Mouse (Mus musculus): ENCODE measurements around the gene Lrig2.

The Lrig2 gene

DNA sequence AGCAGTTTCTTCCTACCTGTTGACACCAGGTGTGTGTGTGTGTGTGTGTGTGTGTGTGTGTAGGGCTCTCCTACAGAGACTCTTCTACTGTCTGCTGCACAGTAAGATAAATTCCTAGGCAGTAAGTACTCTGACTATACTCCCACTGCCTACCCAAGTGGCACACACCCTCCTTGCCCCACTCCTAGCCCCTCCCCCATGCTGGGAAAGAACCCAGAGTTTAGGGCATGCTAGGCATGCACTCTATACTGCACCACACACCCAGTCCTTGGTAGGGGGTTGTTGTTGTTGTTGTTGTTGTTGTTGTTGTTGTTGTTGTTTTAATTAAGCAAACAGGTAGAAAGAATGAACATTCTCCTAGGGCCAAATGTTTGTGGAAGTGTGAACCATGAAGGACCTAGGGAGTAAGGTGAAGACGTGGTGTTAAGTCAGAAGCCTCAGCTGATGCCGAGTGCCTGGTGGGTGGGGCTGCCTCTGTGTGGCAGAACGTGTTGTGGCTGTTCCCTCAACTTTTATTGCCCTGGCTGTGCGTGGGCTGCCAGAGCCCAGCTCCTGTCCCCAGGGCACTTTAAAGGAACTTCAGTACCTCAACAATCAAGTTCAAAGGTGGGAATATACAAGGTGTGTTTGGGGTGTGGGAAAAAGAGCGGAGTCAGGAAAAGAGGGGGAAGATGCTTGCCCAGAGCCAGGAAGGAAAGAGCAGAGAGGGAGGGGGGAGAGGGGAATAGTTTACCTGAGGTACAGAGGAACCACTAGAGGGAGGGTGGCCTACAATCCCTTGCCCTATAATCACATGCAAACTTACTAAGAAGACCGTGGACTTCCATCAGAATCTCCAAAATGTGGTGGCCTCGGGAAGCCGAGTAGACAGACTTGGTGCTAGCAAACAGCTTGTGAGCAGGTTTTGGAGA is 152.2 kb downstream of the Lrig2 start:
- no peak for DNase-seq

DNA sequence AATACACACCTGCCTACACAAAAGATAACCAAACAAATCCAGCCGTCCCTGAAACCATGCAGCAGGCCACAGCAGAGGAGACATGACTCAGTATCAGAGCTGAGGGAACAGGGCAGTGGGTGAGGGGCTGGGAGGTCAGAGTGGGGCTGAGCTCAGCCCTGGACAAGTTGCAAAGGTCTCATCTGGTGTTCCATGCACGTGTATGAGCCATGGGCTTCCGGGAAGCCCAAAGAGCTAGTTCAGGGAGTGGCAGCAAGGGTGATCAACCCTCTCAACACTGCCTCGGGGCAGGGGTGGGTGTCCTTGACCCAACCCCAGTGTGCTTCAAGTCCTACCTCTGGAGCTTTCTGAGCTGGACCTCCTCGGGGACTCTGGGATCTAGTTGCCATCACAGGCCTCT is 153.0 kb downstream of the Lrig2 start:
- DNase-seq: no peak

DNA sequence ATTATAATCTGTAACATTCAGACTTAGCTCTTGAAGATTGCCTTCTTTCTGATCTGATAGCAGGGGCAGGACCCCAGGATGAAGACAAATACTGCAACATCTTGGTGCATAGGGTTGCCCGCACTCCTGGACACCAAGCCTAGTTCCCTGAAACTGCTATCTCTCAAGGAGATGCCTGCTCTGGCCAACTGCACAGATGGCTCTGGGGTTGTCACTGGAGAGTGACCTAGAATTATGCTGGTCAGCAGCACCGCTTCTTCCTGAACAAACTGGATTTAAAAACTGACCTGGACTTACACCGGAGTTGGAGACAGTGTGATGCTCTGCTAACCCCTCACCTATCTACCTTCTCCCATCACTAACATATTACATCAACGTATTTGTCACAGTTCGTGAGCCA is 155.6 kb downstream of the Lrig2 start:
- DNase-seq: no peak

DNA sequence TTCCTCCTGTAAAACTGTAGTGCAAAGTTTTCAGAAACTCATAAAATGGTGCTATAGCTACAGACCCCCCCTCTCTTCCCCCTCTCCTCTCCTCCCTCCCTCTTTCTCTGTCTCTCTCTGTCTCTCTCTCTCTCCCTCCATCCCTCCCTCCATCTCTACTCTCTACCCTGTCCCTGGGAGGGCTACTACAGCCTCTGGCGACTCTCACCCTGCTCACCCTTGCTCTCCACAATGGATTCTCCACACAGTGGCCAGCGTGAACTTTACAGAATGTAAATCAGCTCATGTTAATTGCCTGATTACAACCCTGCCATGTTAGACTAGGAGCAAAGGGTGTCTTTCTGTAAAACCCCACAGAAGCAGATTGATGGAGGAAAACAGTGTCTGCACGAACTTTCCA is 157.8 kb downstream of the Lrig2 start:
- no peak for DNase-seq

DNA sequence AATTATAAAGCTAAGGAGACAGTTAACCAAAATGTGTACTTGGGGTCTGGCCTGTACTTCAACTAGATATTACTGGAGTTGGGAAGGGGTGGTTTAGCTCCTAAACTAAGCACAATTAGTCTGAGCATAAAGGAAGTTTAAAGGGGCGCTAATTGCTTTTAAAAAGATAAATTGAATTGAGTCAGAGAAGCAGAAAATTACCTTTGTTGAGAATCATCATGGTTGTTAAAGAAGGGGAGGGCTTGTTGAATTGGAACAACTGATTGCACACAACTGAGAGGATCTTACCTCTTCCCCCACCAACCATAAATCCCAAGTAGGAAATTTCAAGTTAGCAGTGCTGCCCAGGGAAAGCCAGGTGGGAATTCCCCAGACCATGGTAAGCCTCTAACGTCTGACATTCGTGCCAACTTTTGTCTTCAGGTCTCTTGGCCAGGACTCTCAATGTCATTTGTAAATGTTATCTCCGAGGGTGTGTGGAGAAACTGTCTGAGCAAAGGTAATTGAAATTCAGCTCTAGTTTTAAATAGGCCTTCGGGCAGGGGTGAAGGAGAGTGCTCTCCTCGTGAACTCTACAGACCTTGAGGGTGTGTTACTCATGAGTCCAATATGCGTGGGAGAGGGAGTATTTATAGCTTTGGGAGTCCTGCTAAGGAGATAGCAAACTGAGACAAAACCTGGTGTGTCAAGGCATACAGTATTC is 159.2 kb downstream of the Lrig2 start:
- DNase-seq: no peak

DNA sequence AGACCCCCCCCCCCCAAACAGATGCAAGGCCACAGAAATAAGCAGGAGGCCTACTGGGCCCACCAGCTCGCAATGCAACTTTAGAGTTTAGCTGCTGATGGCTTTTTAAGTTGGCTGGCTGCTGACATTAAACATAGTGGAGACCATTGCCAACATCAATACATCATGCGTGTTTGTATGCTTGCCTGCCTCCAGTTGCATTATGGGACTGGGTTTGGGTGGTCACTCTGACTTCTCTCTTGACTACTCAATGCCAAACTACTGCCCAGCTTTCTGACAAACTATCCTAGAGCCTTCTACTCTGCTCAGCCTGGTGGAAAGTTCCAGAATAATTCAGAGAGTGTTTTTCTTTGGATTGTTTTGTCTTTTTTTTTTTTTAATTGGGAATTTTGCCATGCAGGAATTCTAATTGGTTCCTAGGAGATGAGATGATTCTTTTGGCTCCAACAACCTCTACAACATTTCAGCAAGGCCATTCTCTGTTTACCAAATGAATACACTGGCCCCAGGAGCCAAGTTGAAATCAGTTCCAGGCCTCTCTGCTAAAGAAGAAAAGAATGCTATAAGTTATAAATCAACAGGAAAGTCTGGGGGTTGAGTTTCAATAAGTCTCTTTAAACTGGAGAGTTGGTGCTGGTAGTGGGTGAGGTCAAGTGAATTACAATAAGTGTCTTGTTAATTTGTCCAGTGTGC is 161.3 kb downstream of the Lrig2 start:
- no peak for DNase-seq

DNA sequence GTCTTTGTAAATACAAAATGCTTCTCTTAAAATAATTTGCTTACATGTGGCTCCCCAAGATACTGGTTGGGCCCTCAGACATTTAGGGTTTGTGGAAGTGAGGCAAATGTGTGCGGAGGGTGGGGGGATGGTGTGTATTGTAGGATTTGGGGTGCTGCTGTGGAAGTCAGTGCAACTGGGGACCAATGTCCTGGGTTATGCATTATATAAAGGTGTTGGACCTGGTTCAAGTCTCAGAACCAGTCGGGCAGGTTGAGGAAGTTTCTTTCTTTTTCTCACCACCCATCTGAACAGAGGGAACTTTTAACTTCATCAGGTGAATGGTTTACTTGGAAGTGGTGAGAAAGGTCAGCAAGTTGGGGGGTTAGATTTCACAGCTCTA is 161.9 kb downstream of the Lrig2 start:
- DNase-seq: no peak

DNA sequence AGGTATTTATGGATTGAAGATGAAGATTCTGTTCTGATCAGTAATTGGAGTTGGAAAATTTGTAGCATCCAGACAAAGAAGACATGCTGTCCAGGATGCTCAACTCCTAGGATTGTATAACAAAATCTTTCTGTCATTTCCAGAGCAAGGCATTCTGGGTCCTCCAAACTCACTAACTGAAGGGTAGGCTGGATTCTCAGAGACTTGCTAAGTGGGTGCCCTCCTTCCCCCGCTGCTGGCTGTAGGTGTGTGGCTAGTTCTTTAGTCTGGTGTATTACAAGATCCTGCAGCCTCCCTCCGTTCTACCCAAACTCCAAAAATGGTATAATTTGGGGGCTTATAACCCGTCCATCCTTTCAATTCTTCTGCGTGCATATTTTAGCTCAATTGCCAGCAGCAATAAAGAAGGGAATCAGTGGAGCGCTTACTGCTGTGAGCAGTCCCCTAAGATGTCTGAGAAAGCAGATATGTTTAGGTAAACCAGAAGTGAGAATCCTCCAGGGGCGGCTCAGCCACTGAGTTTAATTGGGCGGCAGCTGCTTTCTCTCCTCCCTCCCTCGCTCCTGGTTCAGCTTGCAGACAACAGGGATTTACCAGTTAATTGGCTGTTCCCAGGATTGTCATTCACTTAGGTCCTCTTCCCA is 162.4 kb downstream of the Lrig2 start:
- DNase-seq: peak; percentile 54

Measured in embryo, embryonic 11 days (tissue).